Mouse (Mus musculus): ENCODE measurements at regions not wholly inside any gene's neighbourhood (a gene's known extent, or its start where the extent isn't known, plus 50 kb on each side); places are given as distances from the start of the nearest gene placed in this dataset.
"Not testable (repeated sequence)": the region's sequence is repeated elsewhere in the genome, so short reads cannot be mapped to it uniquely, and the experiment has no call there.

GRCm38 (mm10) chr17:17197229-17197628, 76.0 kb downstream of the Zfp97 start:
- DNase-seq (ENCODE audit: low spot score in 2 of 2); intact Hi-C loops (cut with DNase I): not testable (repeated sequence)

- DNase-seq (ENCODE audit: low spot score in 2 of 2): no peak
- intact Hi-C loops (cut with DNase I): no loop called here
These were observed 107.9 kb downstream of the Zfp97 start for GRCm38 (mm10) chr17:17229069-17229468.

GRCm38 (mm10) chr17:17234329-17235185, 113.3 kb downstream of the Zfp97 start:
- DNase-seq (ENCODE audit: low spot score in 2 of 2): peak; percentile 87 to 98
- intact Hi-C loops (cut with DNase I): not testable (repeated sequence)

- intact Hi-C loops (cut with DNase I); DNase-seq (ENCODE audit: low spot score in 2 of 2): not testable (repeated sequence)
These were observed 113.9 kb downstream of the Zfp97 start for GRCm38 (mm10) chr17:17235186-17235482.

Data from left cerebral cortex, postnatal 25 days (tissue).